Mouse (Mus musculus) layer of hippocampus, postnatal 14 days (tissue): ENCODE results near the gene Ncaph. TPM values are rescaled to one million over a fixed set of nuclear protein-coding genes. Genes with fewer than 3 reads are reported as not detected.
"Not testable (repeated sequence)": the region's sequence is repeated elsewhere in the genome, so short reads cannot be mapped to it uniquely, and the experiment has no call there.

Experiments
- DNase-seq, 2 experiments: peaks; one replicate each; pipeline ENCODE4 v3.0.0; 2021 to 2022; ENCODE audit warnings: low spot score in 2 of 2, mixed read lengths in 1 of 2
- long read RNA-seq, 2 experiments: library from polyadenylated mRNA; stranded (forward); transcript quantifications; one replicate each; pipeline ENCODE4 v2.0.0; 2021
- total RNA-seq, 2 experiments: library from RNA; stranded (reverse); gene quantifications; 2 replicates each; pipeline ENCODE4 v1.2.3; 2021

The Ncaph gene
- total RNA-seq, result 1 to 10 TPM; 4.5 to 5.6 TPM
- long read RNA-seq, experiment 1, partial matches to known transcripts, result 0 of 4 reads
- long read RNA-seq, experiment 1, other reads (novel, unspliced or antisense), result 1 of 4 reads
- long read RNA-seq, experiment 2, partial matches to known transcripts, result 3 of 6 reads
- long read RNA-seq, experiment 2, other reads (novel, unspliced or antisense), result 1 of 6 reads

- DNase-seq, result peak; percentile 89 to 91
These were observed at the start of gene Ncaph for GRCm38 (mm10) chr2:127133621-127134461. Ncaph (minus strand) TSS chr2:127133954.

GRCm38 (mm10) chr2:127182598-127183381 lies 49.0 kb upstream of the Ncaph start:
- peak; percentile 82 to 93 for DNase-seq

- DNase-seq, result peak in 1 of 2 experiments; percentile 83
These were observed 32.5 kb upstream of the Ncaph start for GRCm38 (mm10) chr2:127166261-127166660.

- DNase-seq, result no peak
These were observed 31.9 kb upstream of the Ncaph start for GRCm38 (mm10) chr2:127165675-127166074.

- DNase-seq, result no peak
These were observed 11.9 kb upstream of the Ncaph start for GRCm38 (mm10) chr2:127145699-127146098.

- peak; percentile 13 to 27 for DNase-seq
These were observed 9.7 kb upstream of the Ncaph start, which contains the start of gene Itpripl1 for GRCm38 (mm10) chr2:127143158-127144063. Itpripl1 (minus strand) TSS chr2:127143442.

- DNase-seq, result no peak
These were observed 8.9 kb upstream of the Ncaph start for GRCm38 (mm10) chr2:127142577-127143157.

GRCm38 (mm10) chr2:127142031-127142430 lies 8.3 kb upstream of the Ncaph start:
- DNase-seq, result no peak

GRCm38 (mm10) chr2:127140011-127140410 lies 6.3 kb upstream of the Ncaph start:
- DNase-seq, result peak in 1 of 2 experiments; percentile 23

GRCm38 (mm10) chr2:127139605-127140004 lies 5.9 kb upstream of the Ncaph start:
- DNase-seq, result no peak

- no peak for DNase-seq
These were observed 5.3 kb upstream of the Ncaph start for GRCm38 (mm10) chr2:127139094-127139493.

- DNase-seq, result no peak
These were observed 4.7 kb upstream of the Ncaph start for GRCm38 (mm10) chr2:127138449-127138848.

GRCm38 (mm10) chr2:127137838-127138420 lies 4.2 kb upstream of the Ncaph start:
- DNase-seq, result no peak

GRCm38 (mm10) chr2:127136979-127137378 lies 3.2 kb upstream of the Ncaph start:
- peak; percentile 19 to 43 for DNase-seq

GRCm38 (mm10) chr2:127135255-127135654 lies 1.5 kb upstream of the Ncaph start:
- DNase-seq, result not testable (repeated sequence)

GRCm38 (mm10) chr2:127131353-127131752 lies 2.4 kb downstream of the Ncaph start:
- DNase-seq, result no peak

- no peak for DNase-seq
These were observed 4.8 kb downstream of the Ncaph start for GRCm38 (mm10) chr2:127128926-127129325.

- DNase-seq, result no peak
These were observed 12.0 kb downstream of the Ncaph start for GRCm38 (mm10) chr2:127121591-127122235.

- DNase-seq, result no peak
These were observed 24.8 kb downstream of the Ncaph start for GRCm38 (mm10) chr2:127108986-127109385.
